Mouse (Mus musculus) neural tube, embryonic 12.5 days (tissue): ENCODE measurements around the gene 2310009B15Rik. TPM values are rescaled to one million over a fixed set of nuclear protein-coding genes. Genes with fewer than 3 reads are reported as not detected.

ENCODE experiments used
- ATAC-seq: fragments of 200-750 bp; cut with Nextera tagmentation; 2 replicates; pipeline ENCODE4 v1.8.0; 2017; ENCODE audit warnings: low read depth, mild to moderate bottlenecking, moderate TSS enrichment, moderate library complexity; ENCODE audit not compliant: low FRiP score
- H3K27ac ChIP-seq: fragments of 300-500 bp; sonication (generic); 2 replicates; pipeline ENCODE4 v1.5.1; 2016
- H3K27me3 ChIP-seq: fragments of 300-500 bp; sonication (generic); replicated peaks from 2 replicates; pipeline ENCODE4 v1.6.1; 2016; ENCODE audit warnings: mild to moderate bottlenecking
- H3K36me3 ChIP-seq: fragments of 300-500 bp; sonication (generic); 2 replicates; pipeline ENCODE4 v1.6.1; 2016; ENCODE audit warnings: mild to moderate bottlenecking
- H3K4me1 ChIP-seq: fragments of 300-500 bp; sonication (generic); 2 replicates; pipeline ENCODE4 v1.6.1; 2016
- H3K4me2 ChIP-seq: fragments of 300-500 bp; sonication (generic); replicated peaks from 2 replicates; pipeline ENCODE4 v1.6.1; 2016; ENCODE audit warnings: mild to moderate bottlenecking
- H3K4me3 ChIP-seq: fragments of 300-500 bp; sonication (generic); 2 replicates; pipeline ENCODE4 v1.5.1; 2016
- H3K9ac ChIP-seq: fragments of 300-500 bp; sonication (generic); 2 replicates; pipeline ENCODE4 v1.6.1; 2016; ENCODE audit warnings: mild to moderate bottlenecking
- H3K9me3 ChIP-seq: fragments of 300-500 bp; sonication (generic); 2 replicates; pipeline ENCODE4 v1.6.1; 2016; ENCODE audit warnings: mild to moderate bottlenecking
- WGBS: fragments of 180-500 bp; shearing (Covaris S2); methylation state at CpG from one replicate; pipeline ENCODE4 v1.1.7; 2016; 5-methylcytosine and 5-hydroxymethylcytosine counted together
- polyA plus RNA-seq: library from polyadenylated mRNA; unstranded; fragments of >200 nt; fragmentation: Nextera tagmentation; extraction: Ambion mirVana; gene quantifications from 2 replicates; pipeline ENCODE4 v1.2.1, GENCODE M21; 2016

The 2310009B15Rik gene
- polyA plus RNA-seq, 1 experiment from 2014 or later = 37.3 TPM

- under 1% methylated on average over 33 of the region's 33 CpGs for WGBS
- no peaks in the 10 kb centered on the region for H3K9me3 ChIP-seq
- H3K4me2 ChIP-seq = peak within 1 kb of the TSS; percentile 52
- H3K27me3 ChIP-seq = peaks cover 72% of the 10 kb centered on the region
- H3K36me3 ChIP-seq = no peaks in the 10 kb centered on the region
- peak within 1 kb of the TSS; percentile 25; the same call in 1 of the 2 replicates for H3K4me3 ChIP-seq
- ATAC-seq = peak; percentile 46
- H3K9ac ChIP-seq = no peak within 1 kb of the TSS
- H3K4me1 ChIP-seq = peaks cover 23% of the 10 kb centered on the region
- H3K27ac ChIP-seq = no peak within 1 kb of the TSS
These were observed 8.0 kb downstream of the 2310009B15Rik start, which contains the start of gene Lhx9 for GRCm38 (mm10) chr1:138848511-138849109. Lhx9 (minus strand) TSS chr1:138848577.

DNA sequence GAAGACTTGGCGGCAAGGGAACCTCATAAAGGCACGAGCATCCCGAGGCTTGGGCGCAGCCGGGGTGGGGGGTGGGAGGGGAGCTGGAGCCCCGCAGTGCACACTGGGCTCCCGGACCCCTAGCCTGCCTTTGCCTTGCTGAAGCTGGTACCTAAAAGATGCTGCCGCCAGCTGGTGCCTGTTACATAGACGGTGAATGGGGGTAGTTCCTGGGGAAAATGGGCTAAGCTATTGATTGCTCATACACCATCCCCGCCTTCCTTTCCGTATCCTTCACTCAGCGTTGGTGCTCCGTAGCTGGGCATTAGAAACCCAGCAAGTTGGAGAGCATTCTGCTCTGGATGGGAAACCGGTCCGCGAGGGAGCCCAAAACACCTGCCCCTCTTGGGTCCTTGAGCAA, 8.6 kb downstream of the 2310009B15Rik start:
- H3K9ac ChIP-seq = no peak overlapping the region
- no peaks in the 10 kb centered on the region for H3K36me3 ChIP-seq
- 1% methylated on average over 16 of the region's 16 CpGs for WGBS

GRCm38 (mm10) chr1:138847146-138847545, 9.5 kb downstream of the 2310009B15Rik start:
- no peaks in the 10 kb centered on the region for H3K9me3 ChIP-seq
- 1% methylated on average over 21 of the region's 21 CpGs for WGBS
- peak overlapping the region; percentile 30 for H3K4me2 ChIP-seq
- no peak for ATAC-seq
- no peak overlapping the region for H3K27ac ChIP-seq
- H3K4me1 ChIP-seq = peaks cover 32% of the 10 kb centered on the region
- H3K4me3 ChIP-seq = no peak overlapping the region
- H3K9ac ChIP-seq = no peak overlapping the region
- peaks cover 86% of the 10 kb centered on the region for H3K27me3 ChIP-seq
- no peaks in the 10 kb centered on the region for H3K36me3 ChIP-seq

More for the DNA sequence above, 8.6 kb downstream of the 2310009B15Rik start:
- Histone ChIP-seq H3K4me2 (peak overlapping the region; percentile 52), H3K27ac (no peak overlapping the region), H3K9me3 (no peaks in the 10 kb centered on the region), H3K4me1 (peaks cover 27% of the 10 kb centered on the region), H3K4me3 (peak overlapping the region; percentile 25; the same call in 1 of the 2 replicates), H3K27me3 (peaks cover 78% of the 10 kb centered on the region)
- ATAC-seq = peak; percentile 19

DNA sequence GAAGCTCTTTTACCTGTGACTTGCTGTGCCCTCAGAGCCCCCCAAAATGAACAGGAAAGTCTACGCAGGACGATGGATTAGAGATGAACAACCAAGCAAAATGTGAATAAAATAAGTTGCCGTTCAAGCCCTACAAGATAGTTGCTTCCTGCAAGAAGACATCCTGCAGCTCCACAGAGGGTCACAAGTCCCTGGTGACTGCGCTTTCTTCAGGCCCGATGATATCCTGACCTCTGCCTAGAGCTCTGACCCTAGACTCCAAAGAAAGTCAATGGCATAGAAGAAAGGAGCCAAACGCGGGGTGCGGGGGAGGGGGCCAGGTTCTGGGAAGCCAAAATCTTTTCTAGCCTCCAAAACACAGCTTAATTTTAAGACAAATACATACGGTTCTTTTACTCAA, 10.1 kb downstream of the 2310009B15Rik start:
- ATAC-seq = no peak
- Histone ChIP-seq H3K9me3 (no peaks in the 10 kb centered on the region), H3K27ac (no peak overlapping the region), H3K4me1 (peaks cover 37% of the 10 kb centered on the region), H3K4me2 (no peak overlapping the region), H3K27me3 (peaks cover 89% of the 10 kb centered on the region), H3K36me3 (no peaks in the 10 kb centered on the region), H3K9ac (no peak overlapping the region), H3K4me3 (peak overlapping the region; percentile 11; the same call in 1 of the 2 replicates)
- WGBS = 4% methylated on average over 9 of the region's 9 CpGs

GRCm38 (mm10) chr1:138846131-138846530, 10.5 kb downstream of the 2310009B15Rik start:
- Histone ChIP-seq H3K9me3 (no peaks in the 10 kb centered on the region), H3K4me1 (peaks cover 42% of the 10 kb centered on the region), H3K9ac (no peak overlapping the region), H3K4me2 (no peak overlapping the region), H3K27ac (no peak overlapping the region), H3K36me3 (no peaks in the 10 kb centered on the region), H3K4me3 (peak overlapping the region; percentile 11; the same call in 1 of the 2 replicates), H3K27me3 (peaks cover 91% of the 10 kb centered on the region)
- WGBS = 1% methylated on average over 12 of the region's 12 CpGs
- no peak for ATAC-seq

DNA sequence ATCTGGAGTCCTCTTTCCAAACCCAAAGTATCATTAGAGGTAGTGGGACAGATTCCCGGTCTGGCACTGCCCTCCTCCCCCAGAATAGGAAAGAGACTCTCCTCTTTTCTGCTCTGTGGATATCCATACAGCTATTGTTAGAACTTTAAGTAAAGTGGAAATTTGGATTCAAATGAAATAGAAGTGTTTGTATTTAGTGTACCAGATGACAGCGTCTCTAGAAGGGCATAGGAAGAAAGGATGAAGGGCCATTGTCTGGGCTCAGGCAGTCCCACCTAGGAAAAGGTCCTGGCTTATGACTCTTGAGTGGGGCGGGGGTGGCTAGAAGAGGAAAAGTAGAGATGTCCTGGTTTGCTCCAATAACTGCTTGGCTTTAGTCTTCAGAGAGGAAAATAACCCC, 11.2 kb downstream of the 2310009B15Rik start:
- no peak overlapping the region for H3K27ac ChIP-seq
- no peak overlapping the region for H3K4me3 ChIP-seq
- no peak overlapping the region for H3K4me2 ChIP-seq
- no peak overlapping the region for H3K9ac ChIP-seq
- WGBS = 7% methylated on average over 3 of the region's 3 CpGs
- peaks cover 88% of the 10 kb centered on the region for H3K27me3 ChIP-seq
- H3K4me1 ChIP-seq = peaks cover 43% of the 10 kb centered on the region
- H3K36me3 ChIP-seq = no peaks in the 10 kb centered on the region
- ATAC-seq = no peak
- no peaks in the 10 kb centered on the region for H3K9me3 ChIP-seq

GRCm38 (mm10) chr1:138844166-138844565, 12.5 kb downstream of the 2310009B15Rik start:
- Histone ChIP-seq H3K9ac (no peak overlapping the region), H3K4me2 (peak overlapping the region; percentile 61), H3K4me1 (peaks cover 43% of the 10 kb centered on the region), H3K36me3 (no peaks in the 10 kb centered on the region), H3K9me3 (no peaks in the 10 kb centered on the region), H3K27me3 (peaks cover 88% of the 10 kb centered on the region), H3K27ac (no peak overlapping the region), H3K4me3 (peak overlapping the region; percentile 30; the same call in 1 of the 2 replicates)
- ATAC-seq = no peak
- WGBS = 0% methylated on average over 3 of the region's 3 CpGs

DNA sequence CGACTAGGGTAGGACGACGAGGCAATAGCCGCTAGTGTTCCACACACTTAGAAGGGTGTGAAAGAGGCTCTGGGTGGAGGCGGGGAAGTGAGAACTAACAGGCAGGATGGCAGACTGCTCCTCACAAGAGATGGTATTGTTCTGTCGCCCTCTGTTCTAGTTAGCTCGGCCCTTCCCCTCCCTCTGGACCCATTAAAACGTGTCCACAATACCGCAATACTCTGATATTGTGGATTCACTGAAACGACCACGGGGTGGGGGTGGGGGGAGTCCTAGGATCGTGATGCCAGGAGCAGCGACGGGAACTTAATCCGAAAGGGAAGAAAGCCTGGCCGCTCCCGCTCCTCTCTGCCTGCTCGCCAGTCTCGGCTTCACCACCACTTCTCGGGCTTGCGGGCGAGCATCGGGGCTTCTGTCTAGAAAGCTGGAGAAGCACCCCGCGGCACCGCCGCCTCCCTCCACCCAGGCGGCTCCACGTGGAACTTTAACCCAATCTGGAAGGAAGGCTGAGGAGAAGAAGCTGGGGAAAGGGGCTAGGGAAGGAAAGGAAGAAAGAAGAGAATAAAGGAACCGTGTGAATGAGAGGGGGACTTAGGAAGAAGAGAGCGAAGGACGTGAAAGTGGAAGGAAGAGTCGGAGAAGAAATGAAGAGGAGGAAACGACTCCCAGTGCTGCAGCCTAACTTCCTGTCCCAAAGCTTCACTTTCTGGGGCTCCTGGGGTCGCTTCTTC, 13.1 kb downstream of the 2310009B15Rik start:
- no peak for ATAC-seq
- Histone ChIP-seq H3K27me3 (peaks cover 85% of the 10 kb centered on the region), H3K27ac (no peak overlapping the region), H3K4me3 (peak overlapping the region; percentile 30), H3K4me2 (peak overlapping the region; percentile 61), H3K9me3 (no peaks in the 10 kb centered on the region), H3K36me3 (no peaks in the 10 kb centered on the region), H3K4me1 (peaks cover 36% of the 10 kb centered on the region), H3K9ac (no peak overlapping the region)
- WGBS = under 1% methylated on average over 35 of the region's 35 CpGs

- no peak overlapping the region for H3K27ac ChIP-seq
- H3K9ac ChIP-seq = no peak overlapping the region
- no peaks in the 10 kb centered on the region for H3K9me3 ChIP-seq
- under 1% methylated on average over 10 of the region's 10 CpGs for WGBS
- 0 out of 2 replicates have a peak overlapping the region, but pooled peaks have one; percentile 34 for H3K4me3 ChIP-seq
- peak overlapping the region; percentile 61 for H3K4me2 ChIP-seq
- H3K4me1 ChIP-seq = peaks cover 35% of the 10 kb centered on the region
- ATAC-seq = no peak
- H3K27me3 ChIP-seq = peaks cover 85% of the 10 kb centered on the region
- H3K36me3 ChIP-seq = no peaks in the 10 kb centered on the region
These were observed 13.9 kb downstream of the 2310009B15Rik start for GRCm38 (mm10) chr1:138842756-138843155.

DNA sequence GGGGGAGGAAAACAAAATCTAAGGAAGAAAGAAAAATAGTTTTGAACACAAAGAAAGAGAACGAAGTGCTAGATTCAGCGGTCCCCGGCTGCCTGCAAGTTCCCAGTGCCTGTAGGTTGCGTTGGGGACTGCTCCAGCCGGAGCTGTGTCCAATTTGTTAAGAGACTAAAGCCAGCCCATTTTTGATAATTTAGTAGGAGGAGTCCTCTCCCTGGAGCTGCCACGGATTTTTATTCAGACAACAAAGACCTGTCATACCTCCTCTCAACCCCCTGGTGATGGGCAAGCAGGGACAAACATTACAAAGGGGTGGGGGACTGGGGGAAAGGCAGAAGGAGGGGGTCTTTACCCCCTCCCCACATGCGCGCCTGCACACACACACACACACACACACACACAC, 14.3 kb downstream of the 2310009B15Rik start:
- Histone ChIP-seq H3K27me3 (peaks cover 85% of the 10 kb centered on the region), H3K4me1 (peaks cover 34% of the 10 kb centered on the region), H3K27ac (no peak overlapping the region), H3K4me2 (peak overlapping the region; percentile 61), H3K36me3 (no peaks in the 10 kb centered on the region), H3K4me3 (peak overlapping the region; percentile 34; the same call in 1 of the 2 replicates), H3K9me3 (no peaks in the 10 kb centered on the region), H3K9ac (no peak overlapping the region)
- WGBS = 0% methylated on average over 8 of the region's 8 CpGs
- ATAC-seq = no peak

GRCm38 (mm10) chr1:138841306-138842095, 15.2 kb downstream of the 2310009B15Rik start:
- under 1% methylated on average over 54 of the region's 54 CpGs for WGBS

More at GRCm38 (mm10) chr1:138841306-138842095, 15.2 kb downstream of the 2310009B15Rik start:
- peaks cover 85% of the 10 kb centered on the region for H3K27me3 ChIP-seq
- H3K4me3 ChIP-seq = peak overlapping the region; percentile 34
- no peaks in the 10 kb centered on the region for H3K36me3 ChIP-seq
- peak overlapping the region; percentile 5; the same call in 1 of the 2 replicates for H3K9ac ChIP-seq
- H3K27ac ChIP-seq = no peak overlapping the region
- no peaks in the 10 kb centered on the region for H3K9me3 ChIP-seq
- H3K4me1 ChIP-seq = peaks cover 34% of the 10 kb centered on the region
- ATAC-seq = peak; percentile 52
- H3K4me2 ChIP-seq = peak overlapping the region; percentile 61
